Mouse (Mus musculus): Measurements from ENCODE around the gene Tmem19.

DNA sequence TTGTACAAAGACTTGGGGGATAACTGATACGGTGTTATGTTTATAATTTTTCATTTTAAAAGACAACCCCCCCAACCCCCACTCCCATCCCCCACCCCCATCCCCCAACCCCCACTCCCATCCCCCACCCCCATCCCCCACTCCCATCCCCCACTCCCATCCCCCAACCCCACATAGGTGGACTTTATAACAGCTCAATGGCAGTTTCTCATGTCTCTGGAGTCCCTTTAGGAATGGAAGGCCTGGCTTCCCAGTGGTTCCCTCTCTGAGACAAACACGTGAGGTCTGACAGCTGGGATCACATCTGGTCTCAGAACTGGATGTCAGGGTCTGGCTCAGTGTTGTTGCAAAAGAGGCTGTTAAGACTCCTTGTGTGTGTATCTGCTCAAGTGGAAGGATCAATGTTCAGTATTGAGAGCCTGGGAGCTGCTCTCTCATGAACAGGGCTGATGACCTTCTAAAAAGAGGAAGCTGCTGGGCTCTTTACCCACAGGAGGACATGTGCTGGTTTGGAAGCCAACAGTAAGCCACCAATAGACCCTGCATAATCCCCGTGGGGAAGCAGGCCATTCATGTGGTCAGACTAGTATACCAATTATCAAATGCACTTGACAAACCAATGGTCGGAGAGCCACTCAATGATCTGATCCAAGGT, 19.4 kb downstream of the Tmem19 start:
- no peak for TF ChIP-seq EP300 (IDR thresholded peaks at IDR 0.05; ENCODE audit: insufficient read depth, low read depth, low read length)
- TF ChIP-seq POLR2A (IDR thresholded peaks at IDR 0.05; ENCODE audit: insufficient read depth, low read depth, low read length) = no peak

Data from heart, adult 2 months (tissue).